Mouse (Mus musculus) megakaryocyte, embryonic 14.5 days (primary cell): ENCODE results near the gene Anpep. TPM values are rescaled to one million over a fixed set of nuclear protein-coding genes. Genes with fewer than 3 reads are reported as not detected.

Experiments used
- H3K27me3 ChIP-seq: replicated peaks from 2 replicates; pipeline ENCODE3; 2012; ENCODE audit warnings: inconsistent platforms
- H3K36me3 ChIP-seq: replicated peaks from 2 replicates; pipeline ENCODE3; 2012; ENCODE audit warnings: low read length, inconsistent platforms, mixed read lengths
- H3K4me1 ChIP-seq: 2 replicates; pipeline ENCODE4 v1.6.1; 2012; ENCODE audit warnings: inconsistent platforms
- H3K4me3 ChIP-seq: replicated peaks from 2 replicates; pipeline ENCODE3; 2012; ENCODE audit warnings: moderate library complexity, mild to moderate bottlenecking, inconsistent platforms
- H3K9me3 ChIP-seq: 2 replicates; pipeline ENCODE4 v1.6.1; 2012; ENCODE audit warnings: inconsistent platforms
- FLI1 ChIP-seq: IDR thresholded peaks from 2 replicates; pipeline ENCODE4 v1.6.1; 2012; ENCODE audit warnings: low read length, inconsistent platforms, mixed read lengths
- GATA1 ChIP-seq: IDR thresholded peaks from 3 replicates; pipeline ENCODE4 v1.6.1; 2012; ENCODE audit warnings: mixed read lengths, low read length, inconsistent platforms, borderline replicate concordance
- polyA plus RNA-seq: library from polyadenylated mRNA; stranded (reverse); fragments of >175 nt; gene quantifications from 2 replicates; pipeline ENCODE4 v1.2.3, GENCODE M21; 2012; ENCODE audit warnings: low replicate concordance; ENCODE audit not compliant: insufficient read depth

Anpep gene
- polyA plus RNA-seq, 1 experiment: 11.4 TPM

- H3K4me1 ChIP-seq: peaks cover 24% of the 10 kb centered on the region
- TF ChIP-seq GATA1 (no peak), FLI1 (no peak)
- no peaks in the 10 kb centered on the region for H3K9me3 ChIP-seq
- H3K27me3 ChIP-seq: peaks cover 89% of the 10 kb centered on the region
- H3K36me3 ChIP-seq: no peaks in the 10 kb centered on the region
- H3K4me3 ChIP-seq: no peak overlapping the region
These were observed 14.5 kb downstream of the Anpep start for GRCm38 (mm10) chr7:79846342-79846741.

DNA sequence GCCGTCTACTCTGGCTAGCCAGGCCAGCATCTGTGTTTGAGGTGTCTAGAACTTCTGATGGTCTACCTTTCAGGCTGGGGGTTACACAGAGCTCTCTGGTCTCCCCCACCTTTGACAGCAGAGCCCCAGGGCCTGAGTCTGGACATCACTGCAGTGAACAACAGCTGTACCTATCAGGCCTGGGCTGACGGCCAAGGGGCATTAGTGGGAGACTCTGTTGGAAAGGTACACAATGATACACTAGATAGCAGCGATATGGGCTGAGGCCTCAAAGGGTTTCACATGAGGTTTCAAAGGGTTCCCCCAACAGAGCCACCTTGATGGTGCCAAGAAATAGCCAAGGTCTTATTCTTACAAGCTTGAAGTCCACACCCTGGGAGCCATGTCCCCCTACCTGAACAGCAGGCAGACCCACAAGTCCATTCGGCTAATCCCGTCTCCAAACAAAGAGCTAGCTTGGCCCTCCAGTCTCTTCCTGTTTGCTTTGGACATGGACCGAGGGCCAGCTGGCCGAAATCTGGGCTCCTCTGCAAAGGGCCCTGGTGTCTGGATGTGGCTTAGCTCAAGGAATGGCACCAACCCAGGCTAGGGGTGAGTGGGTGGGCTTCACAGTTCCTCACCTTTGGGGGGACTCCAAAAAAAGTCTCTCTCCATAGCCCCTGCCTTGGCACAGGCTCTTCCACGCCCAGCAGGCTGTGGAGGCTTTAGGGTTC, 16.6 kb downstream of the Anpep start:
- H3K27me3 ChIP-seq: peaks cover 84% of the 10 kb centered on the region
- no peaks in the 10 kb centered on the region for H3K36me3 ChIP-seq
- H3K9me3 ChIP-seq: no peaks in the 10 kb centered on the region
- no peak overlapping the region for H3K4me3 ChIP-seq
- peaks cover 24% of the 10 kb centered on the region for H3K4me1 ChIP-seq
- TF ChIP-seq GATA1: no peak

DNA sequence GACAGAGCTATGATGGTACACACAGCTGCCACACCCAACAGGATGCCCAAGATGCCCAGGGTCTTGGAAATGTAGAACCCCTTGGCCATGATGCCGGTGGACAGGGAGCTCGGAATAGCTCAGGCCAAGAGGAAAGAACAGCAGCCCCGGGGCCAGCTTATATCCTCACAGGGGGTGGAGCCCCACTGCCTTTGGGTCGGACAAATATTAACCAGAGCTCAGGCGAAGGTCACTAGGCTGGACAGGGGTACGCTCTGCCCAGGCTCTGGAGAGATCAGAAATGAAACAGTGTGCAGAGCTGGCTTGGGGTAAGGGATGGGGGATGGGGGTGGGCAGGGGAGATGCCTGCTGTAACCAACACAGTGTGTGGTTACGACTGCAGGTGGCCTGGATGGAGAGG, 18.7 kb downstream of the Anpep start:
- TF ChIP-seq GATA1 (no peak), FLI1 (no peak)
- Histone ChIP-seq H3K9me3 (no peaks in the 10 kb centered on the region), H3K4me1 (peaks cover 15% of the 10 kb centered on the region), H3K4me3 (no peak overlapping the region), H3K36me3 (no peaks in the 10 kb centered on the region), H3K27me3 (peaks cover 83% of the 10 kb centered on the region)

DNA sequence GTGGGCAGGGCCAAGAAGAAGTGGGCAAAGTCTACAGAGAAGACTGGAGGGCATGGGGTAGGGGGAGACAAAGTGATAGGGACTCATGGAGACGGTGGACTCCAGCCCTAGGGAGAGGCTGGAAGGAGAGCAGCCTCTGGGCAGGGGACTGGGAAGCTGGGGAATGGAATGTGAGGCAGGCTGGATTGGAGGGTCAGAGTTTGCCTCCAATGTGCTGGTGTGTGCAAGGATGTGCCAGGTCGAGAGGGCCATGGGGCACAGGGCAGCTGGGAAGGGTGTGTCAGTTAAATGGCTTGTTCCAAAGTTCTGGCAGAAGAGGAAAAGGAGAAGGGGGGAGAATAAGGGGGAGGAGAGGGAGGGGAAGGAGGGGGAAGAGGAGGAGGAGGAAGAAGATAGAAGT, 23.6 kb downstream of the Anpep start:
- Histone ChIP-seq H3K4me3 (no peak overlapping the region), H3K36me3 (no peaks in the 10 kb centered on the region), H3K27me3 (peaks cover 72% of the 10 kb centered on the region), H3K9me3 (no peaks in the 10 kb centered on the region), H3K4me1 (no peaks in the 10 kb centered on the region)
- TF ChIP-seq FLI1 (no peak), GATA1 (no peak)

- peaks cover 59% of the 10 kb centered on the region for H3K27me3 ChIP-seq
- no peak for TF ChIP-seq GATA1
- TF ChIP-seq FLI1: no peak
- H3K4me1 ChIP-seq: no peaks in the 10 kb centered on the region
- no peaks in the 10 kb centered on the region for H3K36me3 ChIP-seq
- no peaks in the 10 kb centered on the region for H3K9me3 ChIP-seq
- H3K4me3 ChIP-seq: no peak overlapping the region
These were observed 25.7 kb downstream of the Anpep start for GRCm38 (mm10) chr7:79835196-79835595.

DNA sequence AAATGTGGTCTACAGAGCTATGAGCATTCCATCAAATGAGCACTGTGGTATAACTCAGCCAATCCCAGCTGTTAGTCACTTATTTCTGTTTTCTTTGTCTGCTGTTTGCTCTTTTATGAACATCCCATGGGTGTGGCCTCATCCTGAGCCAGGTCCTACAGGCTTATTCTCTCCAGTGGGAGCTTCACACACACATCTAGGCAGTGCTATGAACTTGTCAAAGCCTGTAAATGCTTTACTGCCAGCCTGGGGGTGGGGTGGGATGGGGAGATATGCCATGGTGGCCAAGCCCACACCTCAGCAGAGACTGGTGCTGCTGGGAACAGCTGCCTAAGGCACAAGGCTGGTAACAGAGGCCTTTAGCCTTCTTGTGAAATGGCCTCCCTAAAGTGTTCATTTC, 27.9 kb downstream of the Anpep start:
- peaks cover 44% of the 10 kb centered on the region for H3K27me3 ChIP-seq
- no peak overlapping the region for H3K4me3 ChIP-seq
- no peaks in the 10 kb centered on the region for H3K4me1 ChIP-seq
- TF ChIP-seq FLI1 (no peak), GATA1 (no peak)
- no peaks in the 10 kb centered on the region for H3K36me3 ChIP-seq
- H3K9me3 ChIP-seq: no peaks in the 10 kb centered on the region

DNA sequence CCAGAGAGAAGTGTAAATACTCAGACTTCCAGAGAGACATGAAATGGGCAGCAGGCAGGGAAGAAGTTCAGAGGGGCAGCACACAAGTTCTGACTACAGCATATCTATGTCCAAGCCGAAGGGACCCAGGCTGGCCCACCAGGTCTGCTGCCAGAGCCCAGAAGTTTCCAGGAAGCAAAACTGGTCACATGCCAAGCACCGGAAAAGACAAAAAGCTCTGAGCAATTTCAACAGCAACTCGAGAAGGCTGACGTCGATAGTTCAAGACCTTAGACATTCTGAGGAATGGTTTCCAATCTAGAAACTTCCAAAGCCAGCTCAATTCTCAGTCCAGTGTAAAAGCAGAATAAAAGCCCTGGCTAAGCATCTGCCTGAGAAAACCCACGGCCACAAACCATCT, 29.3 kb downstream of the Anpep start:
- peaks cover 46% of the 10 kb centered on the region for H3K27me3 ChIP-seq
- H3K9me3 ChIP-seq: no peaks in the 10 kb centered on the region
- H3K4me3 ChIP-seq: no peak overlapping the region
- no peaks in the 10 kb centered on the region for H3K4me1 ChIP-seq
- no peaks in the 10 kb centered on the region for H3K36me3 ChIP-seq
- TF ChIP-seq FLI1 (no peak), GATA1 (no peak)

- peaks cover 45% of the 10 kb centered on the region for H3K27me3 ChIP-seq
- TF ChIP-seq GATA1 (no peak), FLI1 (no peak)
- H3K36me3 ChIP-seq: no peaks in the 10 kb centered on the region
- H3K9me3 ChIP-seq: no peaks in the 10 kb centered on the region
- no peak overlapping the region for H3K4me3 ChIP-seq
- no peaks in the 10 kb centered on the region for H3K4me1 ChIP-seq
These were observed 29.7 kb downstream of the Anpep start for GRCm38 (mm10) chr7:79831145-79831544.

- Histone ChIP-seq H3K36me3 (no peaks in the 10 kb centered on the region), H3K27me3 (peaks cover 47% of the 10 kb centered on the region), H3K4me1 (no peaks in the 10 kb centered on the region), H3K9me3 (peaks cover 6% of the 10 kb centered on the region; the same call in 1 of the 2 replicates), H3K4me3 (no peak overlapping the region)
- TF ChIP-seq FLI1: no peak
- TF ChIP-seq GATA1: no peak
These were observed 32.5 kb downstream of the Anpep start for GRCm38 (mm10) chr7:79828341-79828740.

- no peak overlapping the region for H3K4me3 ChIP-seq
- peaks cover 68% of the 10 kb centered on the region for H3K27me3 ChIP-seq
- no peak for TF ChIP-seq GATA1
- H3K4me1 ChIP-seq: peaks cover 26% of the 10 kb centered on the region
- H3K9me3 ChIP-seq: peaks cover 6% of the 10 kb centered on the region; the same call in 1 of the 2 replicates
- H3K36me3 ChIP-seq: no peaks in the 10 kb centered on the region
These were observed 38.7 kb downstream of the Anpep start for GRCm38 (mm10) chr7:79822092-79822695.

GRCm38 (mm10) chr7:79819996-79820395, 40.9 kb downstream of the Anpep start:
- no peak for TF ChIP-seq GATA1
- TF ChIP-seq FLI1: no peak
- no peak overlapping the region for H3K4me3 ChIP-seq
- H3K4me1 ChIP-seq: peaks cover 26% of the 10 kb centered on the region
- H3K27me3 ChIP-seq: peaks cover 65% of the 10 kb centered on the region
- no peaks in the 10 kb centered on the region for H3K36me3 ChIP-seq
- peaks cover 6% of the 10 kb centered on the region; the same call in 1 of the 2 replicates for H3K9me3 ChIP-seq
